Mouse (Mus musculus): ENCODE data around the gene Gen1. TPM values are rescaled to one million over a fixed set of nuclear protein-coding genes. Genes with fewer than 3 reads are reported as not detected.
A peak's percentile ranks its signal among the peaks of the same experiment; 100 is the strongest.

Gene Gen1
- polyA plus RNA-seq (2015; fragmentation: Nextera tagmentation; extraction: Ambion mirVana) = 1.1 and 1.2 TPM in 2 replicates

GRCm38 (mm10) chr12:11265382-11266281 is at the start of gene Gen1, which contains the start of gene Smc6:
TSS of gene Gen1 (minus strand) at chr12:11265801.
TSS of gene Smc6 (plus strand) at chr12:11265886.
- no peaks in the 10 kb centered on the region for H3K9me3 ChIP-seq (ENCODE audit: control insufficient read depth)
- H3K4me3 ChIP-seq (ENCODE audit: low read depth, low read length) = peak within 1 kb of the TSS; percentile 79
- peak within 1 kb of the TSS; percentile 93 for H3K27ac ChIP-seq (ENCODE audit: low read depth, low read length)
- peaks cover 6% of the 10 kb centered on the region; the same call in 1 of the 2 replicates for H3K4me1 ChIP-seq (replicated peaks; ENCODE audit: control insufficient read depth, insufficient read depth, low read length)
- H3K9ac ChIP-seq (ENCODE audit: low read depth, low read length) = peak within 1 kb of the TSS; percentile 85
- H3K4me2 ChIP-seq (replicated peaks; ENCODE audit: low read depth) = peak within 1 kb of the TSS; percentile 96
- H3K36me3 ChIP-seq (ENCODE audit: control insufficient read depth, insufficient read depth) = no peaks in the 10 kb centered on the region
- no peaks in the 10 kb centered on the region for H3K27me3 ChIP-seq (replicated peaks; ENCODE audit: control insufficient read depth, insufficient read depth, low read length)
- under 1% methylated on average over 74 of the region's 83 CpGs for WGBS
- peak; percentile 99 for ATAC-seq
- TF ChIP-seq CTCF (IDR thresholded peaks at IDR 0.05; ENCODE audit: low read depth) = peak; percentile 46

- no peak overlapping the region for H3K27ac ChIP-seq (ENCODE audit: low read depth, low read length)
- no peaks in the 10 kb centered on the region for H3K4me1 ChIP-seq (replicated peaks; ENCODE audit: control insufficient read depth, insufficient read depth, low read length)
- no peak overlapping the region for H3K9ac ChIP-seq (ENCODE audit: low read depth, low read length)
- no peak overlapping the region for H3K4me2 ChIP-seq (replicated peaks; ENCODE audit: low read depth)
- ATAC-seq = no peak
- H3K4me3 ChIP-seq (ENCODE audit: low read depth, low read length) = no peak overlapping the region
- WGBS = 50% methylated on average over 1 of the region's 1 CpGs
- no peaks in the 10 kb centered on the region for H3K9me3 ChIP-seq (ENCODE audit: control insufficient read depth)
- H3K27me3 ChIP-seq (replicated peaks; ENCODE audit: control insufficient read depth, insufficient read depth, low read length) = no peaks in the 10 kb centered on the region
- peak; percentile 36 for TF ChIP-seq CTCF (IDR thresholded peaks at IDR 0.05; ENCODE audit: low read depth)
- peaks cover 51% of the 10 kb centered on the region for H3K36me3 ChIP-seq (ENCODE audit: control insufficient read depth, insufficient read depth)
Observed at GRCm38 (mm10) chr12:11313840-11314239, 48.2 kb upstream of the Gen1 start.

- no peak for TF ChIP-seq CTCF (IDR thresholded peaks at IDR 0.05; ENCODE audit: low read depth)
- H3K36me3 ChIP-seq (ENCODE audit: control insufficient read depth, insufficient read depth) = peaks cover 52% of the 10 kb centered on the region
- no peaks in the 10 kb centered on the region for H3K4me1 ChIP-seq (replicated peaks; ENCODE audit: control insufficient read depth, insufficient read depth, low read length)
- ATAC-seq = no peak
- no peak overlapping the region for H3K4me3 ChIP-seq (ENCODE audit: low read depth, low read length)
- WGBS = 98% methylated on average over 2 of the region's 2 CpGs
- no peak overlapping the region for H3K4me2 ChIP-seq (replicated peaks; ENCODE audit: low read depth)
- no peak overlapping the region for H3K9ac ChIP-seq (ENCODE audit: low read depth, low read length)
- H3K27me3 ChIP-seq (replicated peaks; ENCODE audit: control insufficient read depth, insufficient read depth, low read length) = no peaks in the 10 kb centered on the region
- H3K27ac ChIP-seq (ENCODE audit: low read depth, low read length) = no peak overlapping the region
- no peaks in the 10 kb centered on the region for H3K9me3 ChIP-seq (ENCODE audit: control insufficient read depth)
Observed at GRCm38 (mm10) chr12:11311106-11311505, 45.5 kb upstream of the Gen1 start.

GRCm38 (mm10) chr12:11306753-11307645 is 41.4 kb upstream of the Gen1 start:
- Histone ChIP-seq H3K4me3 (ENCODE audit: low read depth, low read length) (no peak overlapping the region), H3K27ac (ENCODE audit: low read depth, low read length) (no peak overlapping the region), H3K9me3 (ENCODE audit: control insufficient read depth) (no peaks in the 10 kb centered on the region), H3K4me1 (replicated peaks; ENCODE audit: control insufficient read depth, insufficient read depth, low read length) (no peaks in the 10 kb centered on the region), H3K9ac (ENCODE audit: low read depth, low read length) (no peak overlapping the region), H3K36me3 (ENCODE audit: control insufficient read depth, insufficient read depth) (peaks cover 54% of the 10 kb centered on the region), H3K4me2 (replicated peaks; ENCODE audit: low read depth) (no peak overlapping the region), H3K27me3 (replicated peaks; ENCODE audit: control insufficient read depth, insufficient read depth, low read length) (no peaks in the 10 kb centered on the region)
- WGBS = 89% methylated on average over 8 of the region's 8 CpGs
- no peak for TF ChIP-seq CTCF (IDR thresholded peaks at IDR 0.05; ENCODE audit: low read depth)
- no peak for ATAC-seq

- H3K27me3 ChIP-seq (replicated peaks; ENCODE audit: control insufficient read depth, insufficient read depth, low read length) = no peaks in the 10 kb centered on the region
- 87% methylated on average over 1 of the region's 1 CpGs for WGBS
- ATAC-seq = no peak
- H3K36me3 ChIP-seq (ENCODE audit: control insufficient read depth, insufficient read depth) = peaks cover 52% of the 10 kb centered on the region
- no peak overlapping the region for H3K4me2 ChIP-seq (replicated peaks; ENCODE audit: low read depth)
- no peak for TF ChIP-seq CTCF (IDR thresholded peaks at IDR 0.05; ENCODE audit: low read depth)
- no peaks in the 10 kb centered on the region for H3K4me1 ChIP-seq (replicated peaks; ENCODE audit: control insufficient read depth, insufficient read depth, low read length)
- no peak overlapping the region for H3K27ac ChIP-seq (ENCODE audit: low read depth, low read length)
- H3K4me3 ChIP-seq (ENCODE audit: low read depth, low read length) = no peak overlapping the region
- no peaks in the 10 kb centered on the region for H3K9me3 ChIP-seq (ENCODE audit: control insufficient read depth)
- no peak overlapping the region for H3K9ac ChIP-seq (ENCODE audit: low read depth, low read length)
Observed at GRCm38 (mm10) chr12:11300858-11301257, 35.3 kb upstream of the Gen1 start.

- H3K4me1 ChIP-seq (replicated peaks; ENCODE audit: control insufficient read depth, insufficient read depth, low read length) = no peaks in the 10 kb centered on the region
- WGBS = 97% methylated on average over 2 of the region's 2 CpGs
- H3K27me3 ChIP-seq (replicated peaks; ENCODE audit: control insufficient read depth, insufficient read depth, low read length) = no peaks in the 10 kb centered on the region
- no peaks in the 10 kb centered on the region for H3K9me3 ChIP-seq (ENCODE audit: control insufficient read depth)
- H3K4me2 ChIP-seq (replicated peaks; ENCODE audit: low read depth) = no peak overlapping the region
- no peak for ATAC-seq
- peaks cover 46% of the 10 kb centered on the region for H3K36me3 ChIP-seq (ENCODE audit: control insufficient read depth, insufficient read depth)
- H3K4me3 ChIP-seq (ENCODE audit: low read depth, low read length) = no peak overlapping the region
- H3K27ac ChIP-seq (ENCODE audit: low read depth, low read length) = no peak overlapping the region
- H3K9ac ChIP-seq (ENCODE audit: low read depth, low read length) = no peak overlapping the region
- TF ChIP-seq CTCF (IDR thresholded peaks at IDR 0.05; ENCODE audit: low read depth) = peak; percentile 25
Observed at GRCm38 (mm10) chr12:11286382-11286781, 20.8 kb upstream of the Gen1 start.

Measured in intestine, postnatal 0 days (tissue).